ENCODE assay signal across 8 mouse cellular contexts in genomic region chr17:42875571-42876000, GRCm38 (mm10). TPM values are rescaled to one million over a fixed set of nuclear protein-coding genes. Genes with fewer than 3 reads are reported as not detected.
DNase-seq lines count a peak whose midpoint lies in the region; ATAC-seq and TF ChIP-seq lines count a peak whose summit lies in the region.

No protein-coding gene starts in this region.

- TF ChIP-seq POLR2A in ES-Bruce4 (IDR thresholded peaks at IDR 0.05; ENCODE audit: insufficient read depth, low read length): no peak
- no peak for TF ChIP-seq POLR2A in small intestine, adult 2 months (IDR thresholded peaks at IDR 0.05; ENCODE audit: low read depth, low read length)

- no peak for ATAC-seq in activated CD4-positive, CD25-positive, alpha-beta regulatory T cell, adult 4 months

- intact Hi-C loops in heart, postnatal 14 days (cut with DNase I): loop anchor here (5.0 kb wide), 2 partner anchors 58 to 67 kb away; no protein-coding TSS in a partner anchor

- H3K4me1 ChIP-seq in ES-Bruce4 (ENCODE audit: control insufficient read depth, insufficient read depth, low read length): no peaks in the 10 kb centered on the region
- peaks cover 17% of the 10 kb centered on the region for H3K4me1 ChIP-seq in forebrain, embryonic 10.5 days
- peaks cover 8% of the 10 kb centered on the region; the same call in 1 of the 2 replicates for H3K4me1 ChIP-seq in small intestine, adult 2 months (ENCODE audit: control insufficient read depth, insufficient read depth, insufficient read length, low read length)

- peak overlapping the region; percentile 93 for H3K4me3 ChIP-seq in ES-Bruce4 (ENCODE audit: low read depth, low read length)
- peak overlapping the region; percentile 89 for H3K4me3 ChIP-seq in forebrain, embryonic 10.5 days
- peak overlapping the region; percentile 97 for H3K4me3 ChIP-seq in small intestine, adult 2 months (ENCODE audit: low read depth, low read length)

- no peak for TF ChIP-seq EP300 in ES-Bruce4 (IDR thresholded peaks at IDR 0.05; ENCODE audit: insufficient read depth, low read depth, low read length)

- TF ChIP-seq CTCF in ES-Bruce4 (IDR thresholded peaks at IDR 0.05; ENCODE audit: low read depth, low read length): no peak
- TF ChIP-seq CTCF in small intestine, adult 2 months (IDR thresholded peaks at IDR 0.05; ENCODE audit: extremely low read depth, insufficient read length, insufficient replicate concordance, low read depth, low read length): peak; percentile 34; the same call in 1 of the 2 replicates

- H3K36me3 ChIP-seq in ES-Bruce4 (ENCODE audit: control insufficient read depth, insufficient read depth, low read length, poor library complexity, severe bottlenecking): no peaks in the 10 kb centered on the region
- no peaks in the 10 kb centered on the region for H3K36me3 ChIP-seq in forebrain, embryonic 10.5 days (replicated peaks)
- H3K36me3 ChIP-seq in small intestine, adult 2 months (ENCODE audit: control insufficient read depth, insufficient read depth, low read length): no peaks in the 10 kb centered on the region

- H3K9ac ChIP-seq in ES-Bruce4 (ENCODE audit: low read depth, poor library complexity, severe bottlenecking): peak overlapping the region; percentile 95

- no peaks in the 10 kb centered on the region for H3K9me3 ChIP-seq in ES-Bruce4 (replicated peaks; ENCODE audit: control insufficient read depth, insufficient read depth, low read length, poor library complexity, severe bottlenecking)
- H3K9me3 ChIP-seq in forebrain, embryonic 10.5 days: no peaks in the 10 kb centered on the region

- DNase-seq in adrenal gland, postnatal 36 days: peak; percentile 19 to 24
- DNase-seq in forebrain, embryonic 10.5 days (ENCODE audit: extremely low spot score, low spot score): peak; percentile 41
- peak; percentile 35 to 45 for DNase-seq in heart, postnatal 14 days
- DNase-seq in kidney, postnatal 36 days: peak; percentile 39 to 55
- DNase-seq in lung, postnatal 36 days: peak; percentile 46

- H3K27me3 ChIP-seq in ES-Bruce4 (ENCODE audit: control insufficient read depth, insufficient read depth, low read length, poor library complexity, severe bottlenecking): no peaks in the 10 kb centered on the region
- peaks cover 10% of the 10 kb centered on the region; the same call in 1 of the 2 replicates for H3K27me3 ChIP-seq in forebrain, embryonic 10.5 days (ENCODE audit: poor library complexity, severe bottlenecking)
- H3K27me3 ChIP-seq in small intestine, adult 2 months (ENCODE audit: control insufficient read depth, insufficient read depth, low read length): no peaks in the 10 kb centered on the region

- H3K27ac ChIP-seq in ES-Bruce4 (ENCODE audit: insufficient read depth, low read length): peak overlapping the region; percentile 4; the same call in 1 of the 2 replicates
- H3K27ac ChIP-seq in forebrain, embryonic 10.5 days: peak overlapping the region; percentile 98
- H3K27ac ChIP-seq in small intestine, adult 2 months (ENCODE audit: insufficient read depth, low read depth, low read length): peak overlapping the region; percentile 88

- WGBS in forebrain, embryonic 10.5 days: under 1% methylated on average over 17 of the region's 17 CpGs
- WGBS in small intestine, adult 2 months: under 1% methylated on average over 17 of the region's 17 CpGs

RNA-seq across cellular contexts. Expression of gene Cd2ap, which starts 0.9 kb away (rescaled TPM):
- 151 and 158 TPM in 2 replicates for polyA plus RNA-seq in ES-Bruce4 (2011; ENCODE audit: insufficient read depth, insufficient read length, low read depth, missing spikeins)
- total RNA-seq in adrenal gland, postnatal 36 days (2021): 10 to 100 TPM; 56.4 to 70.1 TPM
- polyA plus RNA-seq in forebrain, embryonic 10.5 days (2016; fragmentation: Nextera tagmentation; extraction: Ambion mirVana): 12.8 and 13.3 TPM in 2 replicates
- total RNA-seq in heart, postnatal 14 days (2021): 10 to 100 TPM; 30.7 to 32.7 TPM
- polyA plus RNA-seq in small intestine, adult 2 months (2012; rRNA removed): 8.3 and 17.9 TPM in 2 replicates
- 10 to 100 TPM in 1 of 2 experiments, 1 to 10 TPM in 1; 9.1 to 12.1 TPM for polyA plus RNA-seq in activated CD4-positive, CD25-positive, alpha-beta regulatory T cell, adult 4 months (2017; shearing (Covaris generic))

Comparison
In these comparisons a context has a peak if more than half of its experiments do, and no peak if none do; other contexts are left out.
1. H3K27ac ChIP-seq: peak in every context shown above with its lines; median percentile 98 in forebrain, embryonic 10.5 days; 88 in small intestine, adult 2 months; 4 in ES-Bruce4.